Comparison of ENCODE assay signal across 9 mouse cellular contexts in the genomic region with DNA sequence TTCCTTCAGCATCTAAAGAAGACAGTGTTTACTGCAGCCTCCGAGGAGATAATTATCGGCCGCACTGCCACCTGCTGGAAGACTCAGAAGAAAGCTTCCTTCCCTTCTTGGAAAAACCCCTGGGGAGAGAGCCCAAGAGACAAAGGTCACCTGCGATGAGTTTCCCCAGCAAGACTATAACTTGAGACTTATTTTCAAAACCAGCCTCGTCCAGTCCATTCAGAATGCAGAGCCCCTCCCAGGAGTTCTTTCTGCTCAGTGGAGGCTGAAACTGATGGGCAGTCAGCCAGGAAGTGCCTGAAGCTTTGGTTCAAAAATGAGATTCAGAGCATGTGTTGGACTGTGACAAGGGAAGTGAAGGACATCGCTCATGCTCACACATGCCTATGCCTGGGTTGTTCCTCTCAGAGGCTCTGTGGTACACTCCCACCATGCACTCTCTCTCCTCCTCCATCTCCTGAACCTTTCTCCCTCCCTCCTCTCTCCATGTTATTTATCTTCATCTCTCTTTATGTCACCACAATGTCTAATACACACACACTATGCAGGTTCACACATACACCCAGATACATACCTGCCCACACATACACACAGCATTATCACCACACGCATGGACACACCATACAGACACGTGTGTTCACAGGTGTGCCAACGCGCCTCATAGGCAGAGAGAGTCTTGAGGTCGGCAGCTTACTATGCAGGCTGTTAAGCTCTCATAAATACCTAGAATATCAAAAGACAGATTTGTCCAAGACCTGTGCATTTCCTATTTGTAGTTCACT.
DNase-seq lines count a peak whose midpoint lies in the region; ATAC-seq and TF ChIP-seq lines count a peak whose summit lies in the region.
"Had no signal": no experiment of that assay in that cellular context is flagged by ENCODE, and none has a peak within 500 bp of the region (broad histone marks: within the 10 kb centered on the region; RNA-seq: fewer than 3 reads in every experiment).

No protein-coding gene starts in this region.

- H3K4me3 ChIP-seq in embryonic fibroblast, embryonic 13.5 days (ENCODE audit: insufficient read depth, low read length) = no peak overlapping the region

- H3K27ac ChIP-seq in embryonic fibroblast, embryonic 13.5 days (ENCODE audit: insufficient read depth, low read length) = peak overlapping the region; percentile 67
- H3K27ac ChIP-seq: macrophage had no signal

- H3K4me1 ChIP-seq in embryonic fibroblast, embryonic 13.5 days (ENCODE audit: control insufficient read depth, insufficient read depth, low read length) = peaks cover 10% of the 10 kb centered on the region

- ATAC-seq in CD4-positive, CD25-positive, alpha-beta regulatory T cell, adult 4 months = peak; percentile 71

- TF ChIP-seq CTCF in embryonic fibroblast, embryonic 13.5 days (IDR thresholded peaks at IDR 0.05; ENCODE audit: borderline replicate concordance, insufficient read depth, low read length) = no peak

- peak; percentile 29 to 51 for DNase-seq in adrenal gland, adult 18-20 months (ENCODE audit: low spot score in 2 of 2)
- DNase-seq in heart, postnatal 10 days = peak; percentile 63 to 73
- DNase-seq in kidney, postnatal 10 days = peak; percentile 85
- DNase-seq in lung, postnatal 14 days = peak; percentile 65
- peak; percentile 78 to 83 for DNase-seq in right cerebral cortex, postnatal 10 days (ENCODE audit: low spot score in 2 of 2)
- no peak for DNase-seq in spleen, postnatal 4 days (ENCODE audit: low spot score in 2 of 2)

- intact Hi-C loops in heart, postnatal 10 days (cut with DNase I) = loop anchor here (2.0 to 10.0 kb wide), 4 partner anchors 607 to 1693 kb away; no protein-coding TSS in a partner anchor

- TF ChIP-seq POLR2A in embryonic fibroblast, embryonic 13.5 days (IDR thresholded peaks at IDR 0.05; ENCODE audit: low read depth, low read length) = no peak

Comparison
In these comparisons a context has a peak if more than half of its experiments do, and no peak if none do; other contexts are left out.
1. DNase-seq: peak in adrenal gland, adult 18-20 months (2 of 2), heart, postnatal 10 days (2 of 2), kidney, postnatal 10 days (single experiment), lung, postnatal 14 days (single experiment) and right cerebral cortex, postnatal 10 days (2 of 2); none in spleen, postnatal 4 days (0 of 2).